Mouse (Mus musculus) CH12.LX (cell line): ENCODE measurements around the gene Alpk1. TPM values are rescaled to one million over a fixed set of nuclear protein-coding genes. Genes with fewer than 3 reads are reported as not detected.

Experiments used
- DNase-seq: peaks from one replicate; pipeline ENCODE4 v3.0.0-alpha.2; 2013; ENCODE audit errors: extremely low read depth
- H3K27ac ChIP-seq: 2 replicates; pipeline ENCODE4 v1.5.1; 2012; ENCODE audit warnings: low read depth, mild to moderate bottlenecking, control low read depth, moderate library complexity; ENCODE audit not compliant: insufficient read depth
- H3K27me3 ChIP-seq: replicated peaks from 2 replicates; pipeline ENCODE3; 2012; ENCODE audit warnings: inconsistent platforms
- H3K36me3 ChIP-seq, 2 experiments: replicated peaks in 1 of 2; 2 replicates each; pipeline versions ENCODE3 to v1.6.1; 2012; ENCODE audit warnings: inconsistent platforms in 1 of 2, low read length in 1 of 2, mild to moderate bottlenecking in 1 of 2, mixed read lengths in 1 of 2, moderate library complexity in 1 of 2; ENCODE audit not compliant: control insufficient read depth in 1 of 2, insufficient read depth in 1 of 2
- H3K4me1 ChIP-seq, 2 experiments: 2 replicates each; pipeline ENCODE4 v1.6.1; 2012; ENCODE audit warnings: inconsistent platforms in 1 of 2, moderate library complexity in 1 of 2; ENCODE audit not compliant: insufficient read depth in 2 of 2, control insufficient read depth in 1 of 2
- H3K4me2 ChIP-seq: 2 replicates; pipeline ENCODE4 v1.6.1; 2012; ENCODE audit warnings: low read depth, mild to moderate bottlenecking, control low read depth; ENCODE audit not compliant: poor library complexity, insufficient read depth, severe bottlenecking
- H3K4me3 ChIP-seq, 3 experiments: fragments of 150-350 bp in 1 of 3; sonication (generic) in 1 of 3; replicated peaks in 1 of 3; 2 replicates each; pipeline versions ENCODE3 to v1.5.1; 2011 to 2012; ENCODE audit warnings: low read depth in 2 of 3, low read length in 2 of 3, mild to moderate bottlenecking in 2 of 3, moderate library complexity in 2 of 3, control low read depth in 1 of 3, improper control_type of control experiment in 1 of 3, inconsistent platforms in 1 of 3, mixed read lengths in 1 of 3; ENCODE audit not compliant: poor library complexity in 1 of 3
- H3K79me2 ChIP-seq: replicated peaks from 2 replicates; pipeline ENCODE4 v1.6.1; 2012; ENCODE audit warnings: mild to moderate bottlenecking, moderate library complexity; ENCODE audit not compliant: control insufficient read depth, poor library complexity, insufficient read depth, severe bottlenecking; ENCODE audit errors: extremely low read depth
- H3K9ac ChIP-seq: 2 replicates; pipeline ENCODE4 v1.6.1; 2012; ENCODE audit warnings: low read depth, mild to moderate bottlenecking, control low read depth, moderate library complexity; ENCODE audit not compliant: insufficient read depth
- H3K9me3 ChIP-seq: replicated peaks from 2 replicates; pipeline ENCODE3; 2012; ENCODE audit warnings: low read length, inconsistent platforms, mixed read lengths
- BHLHE40 ChIP-seq: IDR thresholded peaks from 2 replicates; pipeline ENCODE4 v1.6.1; 2011; ENCODE audit warnings: mild to moderate bottlenecking, low read depth, low read length, improper control_type of control experiment
- CHD1 ChIP-seq: IDR thresholded peaks from 2 replicates; pipeline ENCODE4 v1.6.1; 2012; ENCODE audit warnings: low read depth, low read length, improper control_type of control experiment, inconsistent platforms
- CTCF ChIP-seq, 2 experiments: IDR thresholded peaks in 1 of 2; conservative IDR thresholded peaks in 1 of 2; 2 replicates each; pipeline ENCODE4 v1.5.1; 2011 to 2012; ENCODE audit warnings: low read depth in 2 of 2, low read length in 2 of 2, improper control_type of control experiment in 1 of 2, inconsistent platforms in 1 of 2, mild to moderate bottlenecking in 1 of 2, moderate library complexity in 1 of 2
- ETS1 ChIP-seq: conservative IDR thresholded peaks from 2 replicates; pipeline ENCODE4 v1.6.1; 2012; ENCODE audit warnings: low read depth, mild to moderate bottlenecking, inconsistent platforms, low read length, improper control_type of control experiment, moderate library complexity
- HCFC1 ChIP-seq: IDR thresholded peaks from 2 replicates; pipeline ENCODE4 v1.6.1; 2012; ENCODE audit warnings: low read depth, mild to moderate bottlenecking, inconsistent platforms, low read length, improper control_type of control experiment
- IRF4 ChIP-seq: IDR thresholded peaks from 2 replicates; pipeline ENCODE4 v1.6.1; 2014; ENCODE audit warnings: low read depth, mild to moderate bottlenecking, inconsistent platforms, low read length, improper control_type of control experiment
- JUND ChIP-seq: conservative IDR thresholded peaks from 2 replicates; pipeline ENCODE4 v1.6.1; 2011; ENCODE audit warnings: low read depth, low read length, improper control_type of control experiment
- KAT2A ChIP-seq: IDR thresholded peaks from 2 replicates; pipeline ENCODE4 v1.6.1; 2012; ENCODE audit warnings: low read length, improper control_type of control experiment, inconsistent platforms; ENCODE audit not compliant: insufficient replicate concordance
- MAFK ChIP-seq: IDR thresholded peaks from 2 replicates; pipeline ENCODE4 v1.6.1; 2011; ENCODE audit warnings: low read length, improper control_type of control experiment; ENCODE audit not compliant: insufficient replicate concordance
- MAX ChIP-seq: IDR thresholded peaks from 2 replicates; pipeline ENCODE4 v1.6.1; 2011; ENCODE audit warnings: low read length, improper control_type of control experiment
- MAZ ChIP-seq: IDR thresholded peaks from 2 replicates; pipeline ENCODE4 v1.6.1; 2012; ENCODE audit warnings: low read depth, mild to moderate bottlenecking, inconsistent platforms, low read length, improper control_type of control experiment, moderate library complexity
- MEF2A ChIP-seq: IDR thresholded peaks from 2 replicates; pipeline ENCODE4 v1.6.1; 2014; ENCODE audit warnings: low read depth, mild to moderate bottlenecking, inconsistent platforms, low read length, improper control_type of control experiment, borderline replicate concordance
- MYC ChIP-seq: IDR thresholded peaks from 2 replicates; pipeline ENCODE4 v1.6.1; 2011; ENCODE audit warnings: low read depth, mild to moderate bottlenecking, improper control_type of control experiment, low read length
- RCOR1 ChIP-seq: conservative IDR thresholded peaks from 2 replicates; pipeline ENCODE4 v1.6.1; 2012; ENCODE audit warnings: low read depth, mild to moderate bottlenecking, inconsistent platforms, low read length, improper control_type of control experiment
- SMC3 ChIP-seq: IDR thresholded peaks from 2 replicates; pipeline ENCODE4 v1.6.1; 2011; ENCODE audit warnings: low read depth, low read length, improper control_type of control experiment
- TBP ChIP-seq: conservative IDR thresholded peaks from 2 replicates; pipeline ENCODE4 v1.6.1; 2011; ENCODE audit warnings: low read depth, low read length, improper control_type of control experiment
- USF1 ChIP-seq: IDR thresholded peaks from 2 replicates; pipeline ENCODE4 v1.6.1; 2014; ENCODE audit warnings: low read depth, mild to moderate bottlenecking, inconsistent platforms, low read length, improper control_type of control experiment
- ZC3H11A ChIP-seq: IDR thresholded peaks from 2 replicates; pipeline ENCODE4 v1.6.1; 2012; ENCODE audit warnings: low read depth, mild to moderate bottlenecking, inconsistent platforms, low read length, improper control_type of control experiment
- ZKSCAN1 ChIP-seq: IDR thresholded peaks from 2 replicates; pipeline ENCODE4 v1.6.1; 2012; ENCODE audit warnings: low read depth, inconsistent platforms, low read length, improper control_type of control experiment, borderline replicate concordance
- ZMIZ1 ChIP-seq: IDR thresholded peaks from 2 replicates; pipeline ENCODE4 v1.6.1; 2012; ENCODE audit warnings: low read depth, mild to moderate bottlenecking, inconsistent platforms, low read length, improper control_type of control experiment
- ZNF384 ChIP-seq: IDR thresholded peaks from 2 replicates; pipeline ENCODE4 v1.6.1; 2012; ENCODE audit warnings: low read depth, low read length, improper control_type of control experiment, inconsistent platforms
- dilution Hi-C: fragments of 300-500 bp; cut with MboI; formaldehyde crosslinking; loops from 2 replicates; pipeline ENCODE4 v1.14.3; 2020; ENCODE audit warnings: low sequenced_read_pairs; ENCODE audit not compliant: extremely low pct_unique_long_range_greater_than_20kb, extremely low pct_ligation_motif_present
- in situ Hi-C: fragments of 300-500 bp; cut with MboI; formaldehyde crosslinking; loops from 3 replicates; pipeline ENCODE4 v1.14.3; 2019; ENCODE audit warnings: low sequenced_read_pairs, low pct_ligation_motif_present, low pct_unique_long_range_greater_than_20kb, mixed read lengths
- polyA plus RNA-seq: library from polyadenylated mRNA; unstranded; fragments of >175 nt; gene quantifications from 2 replicates; pipeline ENCODE4 v1.2.1, GENCODE M21; 2012; ENCODE audit warnings: low read depth; ENCODE audit not compliant: insufficient read length
- total RNA-seq, 2 experiments: library from RNA; depleted of rRNA; stranded (reverse); fragments of 300-350 nt in 1 of 2; fragments of >200 nt in 1 of 2; gene quantifications; 2 replicates each; pipeline ENCODE4 v1.2.3; 2012 to 2014

Gene Alpk1
- total and polyA plus RNA-seq, 3 experiments = 1.4 to 1.8 (median 1.5) TPM

- Histone ChIP-seq H3K36me3 (no peaks in the 10 kb centered on the region), H3K4me3 (no peak overlapping the region), H3K27ac (no peak overlapping the region), H3K4me2 (no peak overlapping the region), H3K27me3 (no peaks in the 10 kb centered on the region), H3K9ac (no peak overlapping the region), H3K9me3 (peaks cover 13% of the 10 kb centered on the region), H3K79me2 (no peaks in the 10 kb centered on the region), H3K4me1 (no peaks in the 10 kb centered on the region)
- dilution Hi-C loops = no loop called here
- TF ChIP-seq CHD1 (no peak), MYC (no peak), BHLHE40 (no peak), MAFK (no peak), HCFC1 (no peak), RCOR1 (no peak), ZMIZ1 (no peak), ETS1 (no peak)
- in situ Hi-C loops = loop anchor here (25.0 kb wide), 1 partner anchor 103 kb away; no protein-coding TSS in a partner anchor
- DNase-seq = no peak
Measured at GRCm38 (mm10) chr3:127634101-127634983, 146.0 kb downstream of the Alpk1 start.

GRCm38 (mm10) chr3:127633080-127634032, 147.0 kb downstream of the Alpk1 start, which contains the start of gene Neurog2:
Gene Neurog2 (plus strand): TSS chr3:127633135.
- no peak for DNase-seq
- no peaks in the 10 kb centered on the region for H3K4me1 ChIP-seq

GRCm38 (mm10) chr3:127632531-127632930, 147.8 kb downstream of the Alpk1 start:
- Histone ChIP-seq H3K9ac (no peak overlapping the region), H3K27me3 (no peaks in the 10 kb centered on the region), H3K79me2 (no peaks in the 10 kb centered on the region), H3K9me3 (peaks cover 13% of the 10 kb centered on the region), H3K4me3 (no peak overlapping the region), H3K4me1 (no peaks in the 10 kb centered on the region), H3K36me3 (no peaks in the 10 kb centered on the region), H3K4me2 (no peak overlapping the region), H3K27ac (no peak overlapping the region)
- in situ Hi-C loops = loop anchor here (25.0 kb wide), 1 partner anchor 105 kb away; no protein-coding TSS in a partner anchor
- no peak for DNase-seq
- dilution Hi-C loops = no loop called here
- TF ChIP-seq JUND (no peak), ZC3H11A (no peak), MEF2A (no peak), SMC3 (no peak), CHD1 (no peak), TBP (no peak), KAT2A (no peak), CTCF (conservative IDR thresholded peaks at IDR 0.05 in 1 of 2, IDR thresholded peaks at IDR 0.05 in 1 of 2; ENCODE audit: low read depth in 2 of 2, low read length in 2 of 2) (no peak), ETS1 (no peak), USF1 (no peak), MYC (no peak), IRF4 (no peak), BHLHE40 (no peak), ZNF384 (no peak), ZKSCAN1 (no peak), RCOR1 (no peak), MAZ (no peak)

More at GRCm38 (mm10) chr3:127633080-127634032, 147.0 kb downstream of the Alpk1 start, which contains the start of gene Neurog2:
- peaks cover 13% of the 10 kb centered on the region for H3K9me3 ChIP-seq
- no peak within 1 kb of the TSS for H3K4me2 ChIP-seq
- no peak within 1 kb of the TSS for H3K4me3 ChIP-seq
- no peaks in the 10 kb centered on the region for H3K27me3 ChIP-seq
- no peaks in the 10 kb centered on the region for H3K79me2 ChIP-seq
- in situ Hi-C loops (loop anchor here (25.0 kb wide), 1 partner anchor 104 kb away; no protein-coding TSS in a partner anchor), dilution Hi-C loops (no loop called here)
- H3K27ac ChIP-seq = no peak within 1 kb of the TSS
- no peak within 1 kb of the TSS for H3K9ac ChIP-seq
- H3K36me3 ChIP-seq = no peaks in the 10 kb centered on the region
- TF ChIP-seq MEF2A (no peak), MAX (no peak)
